Mouse (Mus musculus) brown adipose tissue, adult 24 weeks (tissue): ENCODE measurements at regions not wholly inside any gene's neighbourhood (a gene's known extent, or its start where the extent isn't known, plus 50 kb on each side); places are given as distances from the start of the nearest gene placed in this dataset.
"Not testable (repeated sequence)": the region's sequence is repeated elsewhere in the genome, so short reads cannot be mapped to it uniquely, and the experiment has no call there.

Source experiments
- H3K27ac ChIP-seq: fragments of 200-500 bp; replicated peaks from 2 replicates; pipeline ENCODE4 v1.5.1; 2012; ENCODE audit warnings: low read depth, mild to moderate bottlenecking, low read length
- H3K4me1 ChIP-seq: fragments of 200-500 bp; 2 replicates; pipeline ENCODE4 v1.6.1; 2012; ENCODE audit warnings: low read length, mixed read lengths; ENCODE audit not compliant: control insufficient read depth, insufficient read depth, insufficient read length
- H3K4me3 ChIP-seq: fragments of 200-500 bp; 2 replicates; pipeline ENCODE4 v1.5.1; 2012; ENCODE audit warnings: low read depth, mild to moderate bottlenecking, low read length, moderate library complexity; ENCODE audit not compliant: insufficient read depth

GRCm38 (mm10) chr16:86448478-86449160 lies 547.0 kb upstream of the Adamts5 start:
- H3K27ac ChIP-seq: no peak overlapping the region

GRCm38 (mm10) chr16:86419458-86419857 lies 517.8 kb upstream of the Adamts5 start:
- not testable (repeated sequence) for H3K4me3 ChIP-seq, H3K4me1 ChIP-seq, H3K27ac ChIP-seq

More at GRCm38 (mm10) chr16:86448478-86449160, 547.0 kb upstream of the Adamts5 start:
- no peak overlapping the region for H3K4me3 ChIP-seq
- no peaks in the 10 kb centered on the region for H3K4me1 ChIP-seq

DNA sequence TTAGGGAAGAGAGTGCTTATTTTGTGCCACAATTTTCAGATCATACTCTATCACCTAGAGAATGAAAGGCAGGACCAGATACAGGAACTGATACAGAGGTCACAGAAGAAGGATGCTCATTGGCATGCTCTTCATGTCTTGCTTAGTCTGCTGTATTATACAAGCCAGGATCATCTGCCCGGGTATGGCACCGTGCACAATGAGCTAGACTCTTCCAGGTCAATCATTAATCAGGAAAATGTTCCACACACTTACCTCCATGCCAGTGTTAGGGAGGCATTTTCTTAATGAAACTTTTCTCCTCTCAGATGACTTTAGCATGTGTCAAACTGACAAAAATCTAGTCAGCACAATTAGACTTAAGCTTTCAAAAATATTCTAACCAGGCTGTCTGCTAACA lies 502.7 kb upstream of the Adamts5 start:
- H3K4me1 ChIP-seq: no peaks in the 10 kb centered on the region
- no peak overlapping the region for H3K4me3 ChIP-seq
- no peak overlapping the region for H3K27ac ChIP-seq

DNA sequence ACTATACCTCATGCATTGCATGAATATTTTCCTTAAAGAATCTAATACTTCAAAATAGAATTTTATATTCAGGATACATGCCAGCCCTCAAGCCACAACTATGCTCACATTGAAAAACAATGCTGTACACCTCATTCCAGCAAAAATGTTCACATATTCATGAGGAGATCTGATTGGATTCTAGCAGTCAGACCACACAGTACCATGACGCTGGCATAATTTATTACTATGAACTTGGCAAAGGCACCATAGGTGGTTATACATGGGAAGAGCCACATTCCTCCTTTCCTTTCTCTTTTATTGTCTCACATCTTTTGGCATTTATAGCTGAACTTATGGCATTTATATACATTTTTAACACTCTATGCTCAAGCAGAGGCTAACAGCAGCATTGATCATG lies 499.8 kb upstream of the Adamts5 start:
- no peak overlapping the region for H3K27ac ChIP-seq
- no peak overlapping the region for H3K4me3 ChIP-seq
- H3K4me1 ChIP-seq: no peaks in the 10 kb centered on the region

GRCm38 (mm10) chr16:86399288-86399687 lies 497.7 kb upstream of the Adamts5 start:
- Histone ChIP-seq H3K4me3 (no peak overlapping the region), H3K27ac (no peak overlapping the region), H3K4me1 (no peaks in the 10 kb centered on the region)

- Histone ChIP-seq H3K4me1 (no peaks in the 10 kb centered on the region), H3K4me3 (no peak overlapping the region), H3K27ac (no peak overlapping the region)
Observed at GRCm38 (mm10) chr16:86397521-86397920, 495.9 kb upstream of the Adamts5 start.

GRCm38 (mm10) chr16:86389063-86389723 lies 487.6 kb upstream of the Adamts5 start:
- Histone ChIP-seq H3K27ac (no peak overlapping the region), H3K4me1 (no peaks in the 10 kb centered on the region), H3K4me3 (no peak overlapping the region)

DNA sequence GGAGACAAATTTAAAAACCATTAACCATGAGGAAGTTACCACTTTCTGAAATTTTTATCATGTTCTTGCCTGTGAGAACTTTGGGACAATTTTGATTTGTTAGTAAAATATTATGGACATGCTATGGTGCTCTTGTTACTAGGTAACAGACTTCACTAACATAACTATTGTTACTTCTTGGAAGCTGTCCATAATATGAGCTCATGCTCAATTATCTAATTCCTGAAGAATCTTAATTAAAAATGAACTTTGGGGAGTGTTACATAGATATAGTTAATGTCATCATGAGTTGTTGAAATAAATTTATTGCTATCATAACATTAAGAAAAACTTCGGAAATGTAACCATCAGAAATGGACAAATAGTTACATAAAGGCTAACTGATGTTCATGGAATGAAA lies 486.5 kb upstream of the Adamts5 start:
- H3K27ac ChIP-seq: no peak overlapping the region
- H3K4me1 ChIP-seq: no peaks in the 10 kb centered on the region
- H3K4me3 ChIP-seq: no peak overlapping the region

DNA sequence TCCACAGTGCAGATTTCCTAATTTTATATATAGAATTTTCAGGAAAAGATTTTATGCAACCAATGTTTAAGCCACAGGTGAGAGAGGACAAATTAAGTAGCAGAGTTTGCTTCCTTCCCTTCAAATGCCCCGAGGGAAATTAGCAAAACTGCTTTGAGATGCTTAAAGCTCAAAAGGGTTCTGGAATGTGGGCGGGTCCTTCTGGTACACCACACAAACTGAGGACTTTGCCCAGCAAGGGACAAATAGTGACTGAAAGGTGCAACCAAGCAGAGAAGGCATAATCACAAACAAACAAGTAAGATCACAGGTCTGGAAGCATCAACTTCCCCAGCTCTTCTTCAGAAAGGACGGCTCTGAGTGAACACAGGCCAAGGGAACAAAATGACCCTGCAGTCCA lies 476.4 kb upstream of the Adamts5 start:
- H3K4me3 ChIP-seq: no peak overlapping the region
- no peak overlapping the region for H3K27ac ChIP-seq
- no peaks in the 10 kb centered on the region for H3K4me1 ChIP-seq

- no peaks in the 10 kb centered on the region for H3K4me1 ChIP-seq
- H3K27ac ChIP-seq: no peak overlapping the region
- H3K4me3 ChIP-seq: no peak overlapping the region
Observed at GRCm38 (mm10) chr16:86371652-86372051, 470.0 kb upstream of the Adamts5 start.

GRCm38 (mm10) chr16:86368449-86368848 lies 466.8 kb upstream of the Adamts5 start:
- Histone ChIP-seq H3K4me1 (no peaks in the 10 kb centered on the region), H3K27ac (no peak overlapping the region), H3K4me3 (no peak overlapping the region)

GRCm38 (mm10) chr16:86366197-86366596 lies 464.6 kb upstream of the Adamts5 start:
- H3K4me3 ChIP-seq: no peak overlapping the region
- no peaks in the 10 kb centered on the region for H3K4me1 ChIP-seq
- no peak overlapping the region for H3K27ac ChIP-seq

GRCm38 (mm10) chr16:86361099-86361498 lies 459.5 kb upstream of the Adamts5 start:
- H3K4me3 ChIP-seq: no peak overlapping the region
- H3K4me1 ChIP-seq: no peaks in the 10 kb centered on the region
- no peak overlapping the region for H3K27ac ChIP-seq

GRCm38 (mm10) chr16:86355036-86355435 lies 453.4 kb upstream of the Adamts5 start:
- Histone ChIP-seq H3K27ac (no peak overlapping the region), H3K4me1 (no peaks in the 10 kb centered on the region)

GRCm38 (mm10) chr16:86347753-86348152 lies 446.1 kb upstream of the Adamts5 start:
- Histone ChIP-seq H3K4me3 (no peak overlapping the region), H3K27ac (no peak overlapping the region), H3K4me1 (no peaks in the 10 kb centered on the region)

More at GRCm38 (mm10) chr16:86355036-86355435, 453.4 kb upstream of the Adamts5 start:
- H3K4me3 ChIP-seq: no peak overlapping the region

DNA sequence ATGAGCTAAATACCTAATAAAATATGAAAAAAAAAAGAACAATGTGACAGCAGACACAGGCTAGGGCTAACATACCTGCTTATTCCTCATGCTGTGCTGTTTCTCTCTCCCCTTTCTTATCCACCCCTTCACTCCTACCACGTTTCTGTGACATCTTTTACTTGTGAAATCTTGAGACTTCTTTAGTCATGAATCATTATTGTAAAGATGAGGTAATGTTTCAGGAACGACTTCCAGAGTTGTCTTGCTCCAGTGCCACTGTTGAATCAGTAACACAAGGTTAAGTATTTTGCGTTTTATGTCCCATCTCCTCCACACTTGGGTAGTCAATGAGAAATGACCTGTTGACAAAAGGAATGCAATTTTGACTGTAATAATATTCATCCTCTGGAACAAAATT lies 445.3 kb upstream of the Adamts5 start:
- Histone ChIP-seq H3K4me3 (no peak overlapping the region), H3K4me1 (no peaks in the 10 kb centered on the region), H3K27ac (no peak overlapping the region)
